Mouse (Mus musculus) erythroblast, adult 5-6 weeks (primary cell): ENCODE measurements at regions not wholly inside any gene's neighbourhood (a gene's known extent, or its start where the extent isn't known, plus 50 kb on each side); places are given as distances from the start of the nearest gene placed in this dataset.

ENCODE experiments used
- ATAC-seq: replicated peaks from 2 replicates; pipeline ENCODE4 v1.8.0; 2016; ENCODE audit warnings: moderate number of reproducible peaks, mild to moderate bottlenecking, moderate TSS enrichment, inconsistent platforms; ENCODE audit not compliant: poor library complexity, low FRiP score, severe bottlenecking

DNA sequence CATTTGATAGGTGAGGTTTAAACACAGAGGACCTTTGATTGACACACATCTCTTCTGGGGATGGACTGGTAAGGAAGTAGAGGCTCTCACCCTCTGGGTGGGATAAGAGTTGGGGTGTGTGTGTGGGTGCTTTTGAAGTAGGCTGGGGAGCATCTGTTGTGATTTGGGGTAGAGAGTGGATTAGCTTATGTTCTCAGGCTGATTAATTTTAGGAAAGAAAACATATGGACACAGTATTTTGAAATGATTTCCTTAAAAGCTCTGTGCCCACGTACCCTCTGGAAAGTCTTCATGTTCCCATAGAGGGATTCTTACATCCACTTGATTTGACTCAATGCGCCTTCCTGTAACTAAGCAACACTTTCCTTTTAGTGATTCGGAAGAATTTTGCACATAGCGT lies 89.4 kb downstream of the Zfp281 start:
- ATAC-seq = no peak

- no peak for ATAC-seq
Measured at GRCm38 (mm10) chr1:136714987-136715386, 90.3 kb downstream of the Zfp281 start.

GRCm38 (mm10) chr1:136717830-136718517 lies 93.3 kb downstream of the Zfp281 start:
- no peak for ATAC-seq

- ATAC-seq = no peak
Measured at GRCm38 (mm10) chr1:136723839-136724443, 99.2 kb downstream of the Zfp281 start.

DNA sequence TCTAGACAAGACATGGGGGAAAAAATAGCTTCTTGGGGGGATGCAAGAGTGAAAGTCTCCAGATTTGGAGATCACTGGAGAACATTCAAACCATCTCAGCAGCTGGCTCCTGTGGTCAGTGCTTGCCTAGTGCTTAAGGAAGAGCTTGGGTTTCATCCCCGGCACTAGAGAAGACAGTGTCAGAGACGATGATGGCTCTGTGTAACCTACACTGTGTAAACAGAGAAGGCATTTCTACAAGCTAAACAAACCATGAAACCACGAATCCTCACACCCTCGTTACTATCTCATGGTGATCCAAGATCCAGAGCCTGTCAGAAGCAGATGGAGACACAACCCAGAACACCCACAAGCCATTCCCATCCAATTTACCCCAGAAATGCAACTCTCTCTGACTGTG lies 100.5 kb downstream of the Zfp281 start:
- ATAC-seq = no peak

- ATAC-seq = no peak
Measured at GRCm38 (mm10) chr1:136726145-136726935, 101.6 kb downstream of the Zfp281 start.

- no peak for ATAC-seq
Measured at GRCm38 (mm10) chr1:136727868-136728631, 103.3 kb downstream of the Zfp281 start.

DNA sequence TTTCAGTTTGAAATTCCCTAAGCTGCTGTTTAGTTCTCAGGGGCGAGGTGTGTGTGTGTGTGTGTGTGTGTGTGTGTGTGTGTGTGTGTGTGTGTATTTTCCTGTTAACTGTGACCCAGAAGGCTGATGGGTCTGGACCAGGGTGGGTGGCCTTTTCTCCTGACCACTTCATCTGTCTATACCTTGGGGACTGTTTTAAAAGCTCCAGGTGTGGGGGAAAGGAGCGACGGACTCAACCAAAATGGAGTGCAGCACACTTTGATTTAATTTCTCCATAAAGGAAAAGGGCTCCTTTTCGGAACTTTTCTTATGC lies 103.9 kb downstream of the Zfp281 start:
- no peak for ATAC-seq

- ATAC-seq = no peak
Measured at GRCm38 (mm10) chr1:136730638-136731037, 105.9 kb downstream of the Zfp281 start.

- no peak for ATAC-seq
Measured at GRCm38 (mm10) chr1:136738030-136738429, 113.3 kb downstream of the Zfp281 start.

DNA sequence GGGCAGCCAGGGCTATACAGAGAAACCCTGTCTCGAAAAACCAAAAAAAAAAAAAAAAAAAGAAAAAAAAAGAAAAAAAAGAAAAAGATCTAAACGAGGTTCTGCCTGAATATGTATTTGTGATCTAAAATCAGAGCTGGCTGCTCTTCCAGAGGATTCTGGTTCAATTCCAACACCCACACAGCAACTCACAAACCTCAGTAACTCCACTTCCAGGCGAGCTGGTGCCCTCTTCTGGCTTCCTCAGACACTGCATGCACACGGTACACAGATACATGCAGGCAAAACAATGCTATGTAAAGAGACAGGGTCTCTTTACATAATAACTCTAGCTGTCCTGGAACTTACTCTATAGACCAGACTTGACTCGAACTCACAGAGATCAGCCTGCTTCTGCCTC lies 114.8 kb downstream of the Zfp281 start:
- ATAC-seq = no peak

GRCm38 (mm10) chr1:136741061-136741460 lies 116.4 kb downstream of the Zfp281 start:
- ATAC-seq = no peak

GRCm38 (mm10) chr1:136749188-136749587 lies 124.5 kb downstream of the Zfp281 start:
- no peak for ATAC-seq

GRCm38 (mm10) chr1:136751464-136752191 lies 126.9 kb downstream of the Zfp281 start:
- ATAC-seq = no peak

DNA sequence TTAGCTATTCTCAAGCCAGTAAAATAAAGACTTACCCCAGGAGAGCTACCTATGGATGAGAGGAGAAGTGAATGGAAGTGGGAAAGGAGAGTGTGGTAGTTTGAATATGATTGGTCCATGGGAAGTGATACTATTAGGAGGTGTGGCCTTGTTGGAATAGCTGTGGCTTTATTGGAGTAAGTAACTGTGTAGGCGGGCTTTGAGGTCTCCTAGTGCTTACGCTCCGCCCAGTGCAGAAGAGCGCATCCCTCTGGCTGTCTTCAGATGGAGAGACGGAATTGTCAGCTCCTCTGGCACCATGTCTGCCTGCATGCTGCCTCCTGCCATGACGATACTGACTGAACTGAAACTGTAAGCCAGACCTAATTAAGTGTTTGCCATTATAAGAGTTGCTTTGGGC lies 129.6 kb downstream of the Zfp281 start:
- no peak for ATAC-seq

DNA sequence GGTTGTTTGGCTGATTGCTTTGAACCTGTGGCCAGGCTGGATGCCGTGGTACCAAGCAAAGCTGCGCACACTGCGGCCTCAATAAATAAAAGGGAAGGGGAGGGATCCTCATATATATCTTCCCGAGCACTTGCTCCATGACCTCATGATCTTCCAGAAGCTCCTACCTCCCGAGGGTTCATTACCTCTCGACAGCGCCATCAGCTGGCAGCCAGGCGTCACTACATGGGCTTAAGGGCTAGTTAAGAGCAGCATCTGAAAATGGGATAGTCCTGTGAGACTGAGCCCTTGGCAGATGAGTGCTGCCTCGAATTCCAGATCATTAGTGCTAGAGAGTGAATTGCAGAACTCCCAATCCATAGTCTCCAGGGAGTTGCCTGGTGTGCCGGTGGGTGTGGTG lies 134.0 kb downstream of the Zfp281 start:
- no peak for ATAC-seq

DNA sequence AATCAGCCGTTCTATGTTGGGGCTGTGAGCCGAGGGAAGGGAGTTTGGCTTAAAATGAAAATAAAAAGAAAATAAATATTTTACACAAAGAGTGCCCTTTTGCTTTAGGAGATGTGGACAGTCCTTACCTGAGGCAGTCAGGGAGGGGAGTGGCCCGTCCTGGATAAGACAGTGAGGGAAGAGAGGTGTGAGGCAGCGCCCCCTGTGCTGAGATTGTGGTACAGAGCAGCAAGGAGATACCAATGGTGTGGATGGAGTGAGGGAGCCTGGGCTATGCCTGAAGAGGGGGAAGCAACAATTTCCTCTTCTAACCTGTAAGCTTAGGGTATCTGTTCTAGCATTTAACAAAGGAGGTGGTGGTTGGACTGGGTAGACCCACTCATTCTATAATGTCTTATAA lies 134.5 kb downstream of the Zfp281 start:
- no peak for ATAC-seq

- no peak for ATAC-seq
Measured at GRCm38 (mm10) chr1:136761467-136761866, 136.8 kb downstream of the Zfp281 start.

DNA sequence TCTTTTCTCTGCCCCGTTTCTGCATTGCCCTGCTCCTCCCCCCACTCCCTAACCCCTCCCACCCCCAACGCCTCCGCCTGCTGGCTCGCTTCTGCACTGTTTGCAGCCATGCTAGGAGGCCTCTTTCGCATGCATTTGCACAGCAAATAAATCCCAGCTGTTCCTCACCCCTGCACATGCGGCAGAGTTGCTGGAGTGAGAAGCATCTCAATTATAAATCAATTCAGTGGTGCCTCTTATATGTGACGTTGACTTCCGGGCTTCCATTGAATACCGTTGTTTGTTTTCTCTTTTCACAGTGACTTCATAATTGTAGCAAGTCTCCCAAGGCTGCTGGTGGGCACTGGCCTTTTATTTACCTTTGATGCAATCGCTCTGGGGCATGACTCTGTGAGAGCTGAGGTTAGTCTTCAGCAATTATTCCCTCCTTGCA lies 144.3 kb downstream of the Zfp281 start:
- no peak for ATAC-seq

DNA sequence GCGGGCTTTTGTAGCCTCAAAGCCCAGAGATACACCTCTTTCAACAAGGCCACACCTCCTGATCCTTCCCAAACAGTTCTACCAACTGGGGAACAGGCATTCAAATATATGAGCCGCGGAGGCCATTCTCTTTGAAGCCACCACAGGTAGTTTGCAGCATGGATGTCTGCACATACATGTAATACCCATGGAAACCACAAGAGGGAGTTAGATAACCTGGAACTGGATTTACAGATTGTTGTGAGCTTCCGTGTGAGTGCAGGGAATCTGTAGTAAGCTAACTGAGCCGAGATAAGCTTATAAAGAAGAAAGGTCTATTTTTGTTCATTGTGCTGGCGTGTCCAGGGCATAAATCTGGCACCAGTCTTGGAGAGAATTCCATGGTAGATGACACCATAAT lies 149.0 kb downstream of the Zfp281 start:
- ATAC-seq = no peak
